Mouse (Mus musculus): ENCODE data around the gene Ampd3. TPM values are rescaled to one million over a fixed set of nuclear protein-coding genes. Genes with fewer than 3 reads are reported as not detected.

The Ampd3 gene
- 118 and 139 TPM in 2 replicates for total RNA-seq (2023)

GRCm38 (mm10) chr7:110768001-110768400 is at the start of gene Ampd3:
Ampd3 (plus strand) TSS chr7:110768206.

GRCm38 (mm10) chr7:110843916-110844874 is 76.2 kb downstream of the Ampd3 start, which contains the start of gene Rnf141:
Rnf141 (minus strand) TSS chr7:110844457.

Other genes with a start within 250 kb of the Ampd3 start
- gene Sbf2, start 153.3 kb upstream of the Ampd3 start, total RNA-seq (2023), result 0.95 and 2.1 TPM in 2 replicates
- 0.39 TPM in 1 of 2 replicates, not detected in the other for gene Adm, start 140.5 kb upstream of the Ampd3 start, total RNA-seq (2023)
- 73.7 and 74.6 TPM in 2 replicates for gene Rnf141, start 76.3 kb downstream of the Ampd3 start, total RNA-seq (2023)
- gene Lyve1, start 95.0 kb downstream of the Ampd3 start, total RNA-seq (2023), result 4.5 and 5.0 TPM in 2 replicates
- gene Mrvi1, start 214.3 kb downstream of the Ampd3 start, total RNA-seq (2023), result 0.52 and 1.9 TPM in 2 replicates

Measured in neutrophil, adult 65 days (primary cell).